9 mouse cellular contexts compared by ENCODE assay signal in genomic region chr10:88727128-88727527, GRCm38 (mm10). TPM values are rescaled to one million over a fixed set of nuclear protein-coding genes. Genes with fewer than 3 reads are reported as not detected.
DNase-seq lines count a peak whose midpoint lies in the region; ATAC-seq lines count a peak whose summit lies in the region.
"Had no signal": no experiment of that assay in that cellular context is flagged by ENCODE, and none has a peak within 500 bp of the region (broad histone marks: within the 10 kb centered on the region; RNA-seq: fewer than 3 reads in every experiment).

No protein-coding gene starts in this region.

- peaks cover 8% of the 10 kb centered on the region for H3K4me1 ChIP-seq in forebrain, embryonic 15.5 days

- WGBS in forebrain, embryonic 15.5 days = 58% methylated on average over 1 of the region's 1 CpGs

- H3K4me2 ChIP-seq in forebrain, embryonic 15.5 days (replicated peaks) = no peak overlapping the region

- DNase-seq in cerebellum, postnatal 14 days = peak; percentile 42 to 68
- DNase-seq in cerebellum, adult 9-11 months = no peak
- peak; percentile 18 for DNase-seq in ovary, postnatal 36 days (ENCODE audit: low spot score)
- no peak for DNase-seq in ovary, postnatal 10 days (ENCODE audit: low spot score)
- peak; percentile 11 for DNase-seq in embryo, embryonic 9.5 days (ENCODE audit: extremely low spot score)
- DNase-seq in layer of hippocampus, postnatal 10 days (ENCODE audit: low spot score in 2 of 2) = peak; percentile 44 to 54
- DNase-seq in natural killer cell, adult 2 months (ENCODE audit: low spot score in 2 of 2) = peak; percentile 14 to 27

- ATAC-seq in forebrain, embryonic 15.5 days (replicated peaks) = no peak

- H3K27me3 ChIP-seq in forebrain, embryonic 15.5 days = no peaks in the 10 kb centered on the region
- H3K27me3 ChIP-seq: megakaryocyte, embryonic 14.5 days had no signal

- no peak overlapping the region for H3K9ac ChIP-seq in forebrain, embryonic 15.5 days (replicated peaks)

- no peaks in the 10 kb centered on the region for H3K36me3 ChIP-seq in forebrain, embryonic 15.5 days

- H3K9me3 ChIP-seq in forebrain, embryonic 15.5 days = no peaks in the 10 kb centered on the region
- H3K9me3 ChIP-seq: megakaryocyte, embryonic 14.5 days had no signal

- no peak overlapping the region for H3K4me3 ChIP-seq in forebrain, embryonic 15.5 days
- H3K4me3 ChIP-seq: megakaryocyte, embryonic 14.5 days had no signal

- H3K27ac ChIP-seq in forebrain, embryonic 15.5 days (replicated peaks) = no peak overlapping the region

RNA-seq across cellular contexts. Expression of gene Arl1, which starts 3.5 kb away (rescaled TPM):
- 100 to 1,000 TPM; 127 TPM for total RNA-seq in layer of hippocampus, postnatal 10 days (2021)
- 146 and 150 TPM in 2 replicates for polyA plus RNA-seq in forebrain, embryonic 15.5 days (2015; fragmentation: Nextera tagmentation; extraction: Ambion mirVana)

RNA-seq across cellular contexts. Expression of gene Spic, which starts 42.3 kb away (rescaled TPM):
- total RNA-seq in layer of hippocampus, postnatal 10 days (2021) = not detected
- polyA plus RNA-seq in forebrain, embryonic 15.5 days (2015; fragmentation: Nextera tagmentation; extraction: Ambion mirVana) = 0.10 TPM in 1 of 2 replicates, not detected in the other

Comparison
In these comparisons a context has a peak if more than half of its experiments do, and no peak if none do; other contexts are left out.
1. DNase-seq: peak in cerebellum, postnatal 14 days (2 of 2), ovary, postnatal 36 days (single experiment), embryo, embryonic 9.5 days (single experiment), layer of hippocampus, postnatal 10 days (2 of 2) and natural killer cell, adult 2 months (2 of 2); none in cerebellum, adult 9-11 months (single experiment) and ovary, postnatal 10 days (single experiment).